Mouse (Mus musculus) CH12F3 (cell line): ENCODE measurements around the gene Snrnp35.
"Not testable (repeated sequence)": the region's sequence is repeated elsewhere in the genome, so short reads cannot be mapped to it uniquely, and the experiment has no call there.

Experiments
- in situ Hi-C: fragments of 300-500 bp; cut with MboI; formaldehyde crosslinking; loops from 2 replicates; pipeline ENCODE4 v1.14.3; 2020; ENCODE audit warnings: low sequenced_read_pairs

Snrnp35 gene

DNA sequence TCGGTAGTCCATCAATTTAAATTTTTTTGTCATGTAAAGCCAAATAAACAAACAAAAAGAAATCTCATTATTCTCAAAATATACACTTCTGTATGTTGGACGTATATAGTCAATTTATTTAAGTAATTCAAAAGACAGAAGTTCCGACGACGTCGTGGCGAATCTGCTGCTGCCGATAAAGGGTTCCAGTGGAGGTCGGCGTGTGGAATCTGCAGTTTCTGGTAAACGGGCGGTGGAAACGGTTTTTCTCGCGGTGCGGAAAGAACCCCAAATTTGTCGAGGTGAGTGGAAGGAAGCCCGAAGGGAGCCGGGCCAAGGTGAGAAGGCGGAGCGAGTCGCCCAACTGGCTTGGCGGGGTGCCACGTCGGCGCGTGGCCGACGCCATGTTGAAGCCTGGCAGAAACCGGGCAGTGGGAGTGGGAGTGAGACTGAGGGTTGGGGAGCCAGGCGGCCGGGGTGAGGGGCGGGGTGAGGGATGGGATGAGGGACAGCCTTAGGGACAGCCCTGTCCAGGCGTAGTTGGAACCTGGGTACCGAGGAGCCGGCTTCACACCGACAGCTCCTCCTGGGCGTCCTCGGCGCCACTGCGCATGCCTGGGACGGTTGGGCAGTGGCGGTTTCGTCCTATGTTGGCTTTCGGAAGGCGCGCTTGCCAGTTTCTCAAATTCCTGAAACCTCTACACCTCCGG, at the start of gene Snrnp35:
Snrnp35 (plus strand) TSS at position 169 of the 689 bp plus-strand sequence.
- in situ Hi-C loops = no loop called here

DNA sequence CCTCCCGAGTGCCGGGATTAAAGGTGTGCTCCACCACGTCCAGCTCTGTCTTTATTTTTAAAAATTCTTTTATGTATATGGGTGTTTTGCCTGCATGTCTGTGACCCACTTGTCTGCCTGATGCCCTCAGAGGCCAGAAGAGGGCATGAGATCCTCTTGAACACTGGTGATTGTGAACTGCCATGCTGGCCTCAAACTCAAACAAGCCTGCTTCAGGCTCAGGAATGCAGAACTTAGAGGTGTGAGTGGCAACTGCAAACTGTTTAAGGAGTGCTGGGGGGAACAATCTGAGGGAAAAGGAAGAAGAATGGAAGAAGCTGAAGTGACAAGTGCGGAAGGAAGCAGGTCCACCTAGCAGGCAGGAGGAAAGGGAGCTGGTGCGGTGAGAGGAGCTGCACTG, 44.7 kb upstream of the Snrnp35 start:
- in situ Hi-C loops = loop anchor here (10.0 kb wide), 1 partner anchor 97 kb away; the partner anchor contains the start of gene Rilpl1

DNA sequence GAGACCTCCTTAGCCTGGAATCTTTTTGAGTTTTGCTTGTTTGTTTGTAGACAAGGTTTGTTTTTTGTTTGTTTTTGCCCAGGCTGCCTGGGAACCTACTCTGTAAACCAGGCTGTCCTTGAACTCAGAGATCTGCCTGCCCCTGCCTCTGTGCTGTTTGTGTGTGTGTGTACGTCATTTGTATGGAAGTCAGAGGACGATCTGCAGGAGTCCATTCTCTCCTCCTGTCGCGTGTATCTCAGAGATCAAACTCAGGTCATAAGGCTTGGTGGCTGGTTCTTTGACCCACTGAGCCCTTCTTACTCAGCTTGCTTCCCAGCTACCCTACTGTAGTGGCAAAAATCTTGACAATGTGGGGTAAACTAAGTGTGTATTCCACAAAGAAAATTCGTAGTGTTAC, 44.2 kb upstream of the Snrnp35 start:
- in situ Hi-C loops = loop anchor here (10.0 kb wide), 1 partner anchor 96 kb away; the partner anchor contains the start of gene Rilpl1

DNA sequence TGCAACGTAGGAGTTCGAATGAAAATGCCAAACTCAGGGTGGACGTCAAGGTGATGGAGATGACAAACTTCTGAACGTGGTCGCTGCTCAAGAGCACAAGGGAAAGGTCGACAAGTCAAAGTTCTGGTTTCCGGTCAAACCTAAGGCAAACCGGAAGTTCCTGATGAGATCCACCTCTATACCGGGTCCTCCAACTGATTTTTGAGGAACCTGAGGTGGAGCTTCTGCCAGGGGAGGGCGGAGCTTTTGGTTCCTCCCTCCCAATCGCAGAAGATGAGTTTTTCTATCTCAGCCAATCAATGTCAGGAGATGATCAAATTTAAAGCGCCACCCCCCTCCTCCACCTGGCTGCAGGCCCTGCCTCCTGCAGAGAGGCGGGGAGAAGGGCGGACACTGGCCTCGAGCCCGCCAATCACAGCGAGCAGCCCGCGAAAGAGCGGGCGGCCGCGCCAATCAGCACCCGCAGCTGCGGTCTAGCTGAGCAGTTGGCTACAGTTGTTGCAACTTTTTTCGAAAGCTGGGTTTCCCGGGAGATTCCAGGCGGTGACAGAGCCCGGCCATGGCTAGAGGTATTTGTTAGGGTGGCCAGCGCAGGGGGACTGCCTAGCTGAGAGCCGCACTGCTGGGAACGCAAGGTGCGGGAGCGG, 43.4 kb upstream of the Snrnp35 start, which contains the start of gene Kmt5a:
Kmt5a (plus strand) TSS at position 484 of the 647 bp plus-strand sequence.
- in situ Hi-C loops = loop anchor here (10.0 kb wide), 1 partner anchor 95 kb away; the partner anchor contains the start of gene Rilpl1

DNA sequence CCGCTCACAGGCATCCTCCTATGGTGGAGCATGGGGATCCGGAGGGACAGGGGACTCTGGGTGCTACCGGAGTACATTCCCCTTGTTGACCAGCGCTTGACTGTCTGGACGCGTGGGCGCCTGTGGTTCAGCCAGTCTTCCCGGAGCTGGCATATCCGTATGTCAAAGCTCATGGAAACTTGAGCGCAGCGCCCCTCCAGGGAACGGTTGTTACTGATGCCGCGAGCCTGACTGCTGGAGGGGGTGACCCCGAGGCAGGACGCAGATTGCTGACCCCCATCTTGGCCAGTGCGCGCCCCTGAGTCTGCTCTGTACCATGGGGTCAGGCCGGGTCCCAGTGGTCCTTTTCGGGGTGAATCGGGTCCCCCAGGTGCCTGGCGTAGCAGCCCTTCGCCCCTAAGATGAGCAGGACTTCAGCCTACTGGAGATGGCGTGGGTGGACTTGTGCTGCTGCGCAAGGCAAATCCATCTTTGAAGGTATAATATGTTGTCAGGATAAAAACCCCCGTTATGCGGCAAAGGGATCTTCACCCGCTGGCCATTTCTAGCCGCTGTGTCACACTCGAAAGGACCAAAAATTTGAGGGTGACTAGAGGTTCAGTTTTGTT, 42.7 kb upstream of the Snrnp35 start:
- in situ Hi-C loops = no loop called here

DNA sequence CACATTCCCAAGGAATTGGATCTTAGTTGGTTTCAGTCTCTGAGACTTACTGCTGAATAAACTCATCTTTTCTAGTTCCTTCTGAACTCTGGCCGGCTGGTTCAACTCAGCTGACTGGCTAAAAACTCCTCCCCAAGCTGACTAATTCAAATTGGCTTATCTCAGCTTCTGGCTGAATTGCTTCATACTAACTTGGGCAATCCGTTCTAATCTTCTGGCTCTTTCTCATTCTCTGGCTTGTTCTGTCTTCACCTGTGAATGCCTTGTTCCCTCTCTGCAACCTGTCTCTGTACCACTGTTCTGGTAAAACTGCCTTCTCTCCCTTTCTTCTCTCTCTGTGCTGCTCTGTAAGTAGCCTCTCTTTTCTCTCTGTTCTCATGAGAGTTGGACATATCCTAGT, 40.3 kb upstream of the Snrnp35 start:
- in situ Hi-C loops = no loop called here

DNA sequence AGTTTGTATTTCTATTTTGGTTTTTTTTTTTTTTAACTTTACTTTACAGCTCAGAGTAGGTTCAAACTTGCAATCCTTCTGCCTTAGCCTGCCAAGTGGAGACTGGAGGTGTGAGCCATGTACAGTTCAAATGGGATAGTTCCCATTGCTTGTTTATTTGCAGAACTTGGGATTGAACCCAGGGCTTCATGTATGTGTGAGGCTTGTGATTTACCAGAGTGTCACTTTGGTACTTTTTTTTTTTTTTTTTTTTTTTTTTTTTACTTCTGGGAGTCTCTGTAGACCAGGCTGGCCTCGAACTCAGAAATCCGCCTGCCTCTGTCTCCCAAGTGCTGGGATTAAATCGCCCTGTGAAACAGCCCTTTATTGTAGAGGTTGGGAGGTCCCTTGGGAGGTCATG, 38.7 kb upstream of the Snrnp35 start:
- in situ Hi-C loops = no loop called here

DNA sequence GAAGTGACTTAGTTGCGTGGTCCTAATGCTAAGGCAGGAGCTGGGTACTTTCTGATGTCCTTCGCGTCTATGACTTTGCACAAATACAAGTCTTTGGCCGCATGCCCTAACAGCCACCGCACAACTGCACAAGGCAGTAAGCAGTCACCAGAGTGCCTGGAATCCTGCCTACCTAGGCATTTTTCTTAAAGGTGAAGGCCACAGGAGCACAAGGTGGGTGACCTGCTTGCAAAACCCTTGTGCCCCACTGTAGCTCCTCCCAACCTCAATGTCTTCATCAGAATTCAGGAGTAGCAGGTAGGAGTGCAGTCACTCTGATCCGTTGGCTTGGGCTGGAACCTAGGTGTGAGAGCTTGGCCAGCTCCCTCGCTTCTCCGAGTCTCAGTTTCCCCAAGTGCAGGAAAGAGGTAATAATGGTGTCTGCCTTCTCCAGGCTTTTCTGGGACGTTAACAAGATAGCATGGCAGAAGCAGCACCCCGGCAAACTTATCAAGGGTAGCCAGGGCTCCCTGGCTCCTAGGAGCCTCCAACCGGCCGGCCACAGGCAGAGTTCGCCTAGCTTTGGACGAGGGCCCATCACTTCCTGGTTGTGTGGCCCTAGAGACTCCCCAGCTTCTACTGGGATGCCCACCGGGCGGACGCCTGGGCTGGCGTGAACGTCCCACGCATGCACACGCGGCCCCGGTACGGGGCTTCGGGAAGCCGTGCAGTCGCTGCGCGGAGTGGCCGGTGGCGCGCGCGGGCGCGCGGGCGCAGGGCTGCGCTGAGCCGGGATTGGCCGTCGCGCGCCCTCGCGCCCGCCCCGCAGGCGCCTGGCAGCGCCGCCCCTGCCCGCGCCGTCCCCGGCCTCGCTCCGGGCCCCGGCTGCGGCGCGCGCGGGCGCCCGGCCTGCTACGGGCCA, 38.0 kb upstream of the Snrnp35 start:
- in situ Hi-C loops = no loop called here

DNA sequence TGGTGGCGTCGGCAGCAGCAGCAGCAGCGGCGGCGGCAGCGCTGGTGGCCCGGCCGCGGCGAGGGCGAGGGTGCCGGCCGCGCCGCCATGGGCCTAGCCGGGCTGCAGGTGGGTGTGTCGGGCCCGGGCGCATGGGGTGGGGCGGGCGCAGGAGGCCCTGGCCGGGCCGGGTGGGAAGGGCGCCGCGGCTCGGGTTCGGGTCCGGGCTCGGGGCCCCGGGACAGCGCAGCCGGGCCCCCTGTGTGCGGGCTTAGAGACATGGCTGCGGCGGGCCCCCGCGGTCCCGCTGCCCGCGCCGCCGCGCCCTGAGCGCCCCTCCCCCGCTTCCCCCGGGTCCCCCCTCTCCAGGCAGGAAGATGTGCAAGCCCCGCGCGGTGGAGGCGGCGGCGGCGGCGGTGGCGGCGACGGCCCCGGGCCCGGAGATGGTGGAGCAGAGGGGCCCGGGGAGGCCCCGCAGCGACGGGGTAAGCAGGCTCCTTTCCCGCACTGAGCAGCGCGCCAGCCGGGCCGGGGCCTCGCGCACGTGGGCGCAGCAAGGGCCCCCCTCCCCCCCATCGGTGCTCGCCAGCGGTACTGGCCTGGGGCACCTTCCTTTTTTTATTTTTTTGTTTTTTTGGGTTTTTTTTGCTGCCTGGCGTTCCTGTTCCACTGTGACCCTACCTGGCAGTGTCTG, 37.2 kb upstream of the Snrnp35 start:
- in situ Hi-C loops = no loop called here

DNA sequence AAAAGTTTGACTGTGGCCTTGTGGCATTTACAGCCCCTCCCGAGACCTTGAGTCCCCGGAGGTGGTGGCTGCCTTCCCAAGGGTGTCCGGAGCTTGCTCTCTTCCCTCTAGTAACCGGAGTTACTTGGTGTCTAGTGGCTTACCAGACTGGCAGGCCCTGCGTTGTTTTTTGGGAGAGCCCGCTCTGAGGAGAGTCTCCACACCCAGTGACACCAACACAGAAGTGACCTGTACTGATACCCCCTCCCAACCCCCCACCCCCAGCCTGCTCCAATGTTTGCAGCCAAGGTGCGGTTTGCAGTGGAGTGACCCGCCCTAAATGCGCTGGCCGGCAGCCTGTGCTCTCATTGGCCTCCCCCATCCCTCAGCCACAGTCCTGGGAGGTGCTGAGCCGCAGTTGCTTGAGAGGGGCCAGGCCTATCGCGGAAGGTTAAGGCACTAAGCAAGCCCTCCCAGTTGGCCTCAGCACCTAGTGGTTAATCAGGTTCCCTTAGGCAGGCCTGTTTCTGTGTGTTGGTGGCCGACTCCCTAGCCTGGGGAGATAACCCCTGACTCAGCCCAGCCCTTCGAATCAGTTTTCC, 36.5 kb upstream of the Snrnp35 start:
- in situ Hi-C loops = no loop called here

DNA sequence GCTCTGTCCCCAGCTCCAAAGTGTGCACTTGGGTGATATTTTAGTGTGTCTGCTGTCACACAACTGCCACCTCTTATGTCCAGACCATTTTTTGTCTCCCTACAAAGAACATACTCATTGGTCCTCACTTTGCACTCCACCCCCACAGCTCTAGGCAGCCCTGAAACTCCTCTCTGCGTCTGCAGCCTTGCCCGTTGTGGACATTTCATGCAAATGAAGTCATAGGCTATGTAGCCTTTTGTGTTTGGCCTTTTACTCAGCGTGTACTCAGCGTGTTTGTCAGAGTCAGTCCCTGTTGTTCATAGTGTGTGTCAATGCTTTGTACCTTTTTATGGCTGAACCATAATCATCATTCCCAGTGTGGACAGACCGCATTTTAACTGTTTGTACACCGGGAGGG, 33.4 kb upstream of the Snrnp35 start:
- in situ Hi-C loops = no loop called here

DNA sequence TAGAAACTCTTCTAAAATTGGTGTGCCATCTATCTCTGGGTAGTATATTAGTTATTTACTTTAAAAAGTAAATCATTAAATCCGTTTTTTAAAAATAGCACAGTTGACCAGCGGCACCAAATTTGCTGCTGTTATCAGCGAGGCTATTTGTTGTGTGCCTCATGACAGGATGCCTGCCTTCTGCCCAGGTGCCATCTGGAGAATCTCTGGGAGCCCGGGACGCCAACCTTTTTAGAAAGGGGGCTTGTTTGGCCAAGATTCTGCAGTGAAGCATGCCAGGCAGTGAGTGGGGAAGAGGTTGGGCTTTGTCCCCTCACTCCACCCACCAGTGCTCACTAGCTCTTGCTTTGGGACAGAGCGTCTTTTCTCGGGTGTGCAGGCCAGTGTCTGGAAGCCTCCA, 32.9 kb upstream of the Snrnp35 start:
- in situ Hi-C loops = no loop called here

DNA sequence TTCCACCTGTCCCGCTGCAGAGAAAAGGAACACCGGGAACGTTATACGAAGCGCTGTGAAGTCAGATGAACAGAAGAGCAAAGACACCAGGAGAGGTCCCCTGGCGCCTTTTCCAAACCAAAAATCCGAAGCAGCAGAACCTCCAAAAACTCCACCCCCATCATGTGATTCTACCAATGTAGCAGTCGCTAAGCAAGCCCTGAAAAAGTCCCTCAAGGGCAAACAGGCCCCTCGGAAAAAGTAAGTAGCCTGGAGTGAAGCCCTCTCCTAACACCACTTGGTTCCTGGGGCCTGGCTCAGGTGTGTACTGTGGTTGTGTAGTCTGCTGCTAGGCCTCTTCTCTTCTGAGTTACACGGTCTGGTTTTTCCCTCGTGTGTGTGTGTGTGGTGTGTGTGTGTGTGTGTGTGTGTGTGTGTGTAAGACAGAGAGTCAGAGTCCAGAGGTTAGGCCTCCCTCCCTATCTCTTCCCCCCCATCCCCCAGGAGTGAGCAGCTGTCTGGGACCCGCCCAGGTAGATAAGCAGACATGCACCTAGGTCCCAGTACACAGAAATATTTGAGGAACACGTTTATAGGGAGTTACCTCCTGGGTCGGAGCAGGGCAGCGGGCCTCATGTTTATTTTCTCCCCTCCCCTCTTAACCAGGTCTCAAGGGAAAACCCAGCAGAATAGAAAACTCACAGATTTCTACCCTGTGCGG, 32.1 kb upstream of the Snrnp35 start:
- in situ Hi-C loops = no loop called here

DNA sequence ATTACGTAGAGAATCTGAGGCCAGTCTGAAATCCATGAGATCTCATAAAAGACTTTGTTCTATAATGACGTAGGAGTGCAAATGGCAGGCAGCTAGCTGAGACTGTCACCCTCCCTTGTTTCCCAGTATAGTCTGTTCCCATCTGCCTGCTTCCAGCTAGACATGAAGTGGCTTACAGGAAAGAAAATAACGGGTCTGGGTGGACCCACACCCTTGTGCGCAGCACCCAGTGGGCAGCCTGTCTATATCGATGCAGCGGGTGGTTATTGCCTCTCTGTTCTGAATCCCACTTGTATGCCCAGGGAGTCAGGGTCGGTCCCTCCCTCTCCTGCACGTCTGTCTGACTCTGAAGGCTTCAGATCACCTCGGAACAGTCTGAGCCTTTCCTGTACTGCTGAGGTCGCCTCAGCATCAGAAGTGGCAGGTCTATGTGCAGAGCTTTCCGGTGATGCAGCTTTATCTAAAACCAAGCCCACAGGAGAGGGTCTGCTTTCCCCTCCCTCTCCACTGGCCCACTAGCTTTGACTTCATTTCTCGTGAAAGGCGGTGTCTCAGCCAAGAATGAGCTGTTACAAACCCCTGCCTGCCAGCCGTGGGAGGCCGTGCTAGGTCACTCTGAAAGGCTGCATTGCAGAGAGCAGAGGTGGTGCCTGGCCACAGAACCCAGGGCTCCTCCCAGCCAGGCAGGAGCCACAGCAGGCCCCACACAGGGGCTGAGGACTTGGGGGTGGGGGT, 30.3 kb upstream of the Snrnp35 start:
- in situ Hi-C loops = no loop called here

DNA sequence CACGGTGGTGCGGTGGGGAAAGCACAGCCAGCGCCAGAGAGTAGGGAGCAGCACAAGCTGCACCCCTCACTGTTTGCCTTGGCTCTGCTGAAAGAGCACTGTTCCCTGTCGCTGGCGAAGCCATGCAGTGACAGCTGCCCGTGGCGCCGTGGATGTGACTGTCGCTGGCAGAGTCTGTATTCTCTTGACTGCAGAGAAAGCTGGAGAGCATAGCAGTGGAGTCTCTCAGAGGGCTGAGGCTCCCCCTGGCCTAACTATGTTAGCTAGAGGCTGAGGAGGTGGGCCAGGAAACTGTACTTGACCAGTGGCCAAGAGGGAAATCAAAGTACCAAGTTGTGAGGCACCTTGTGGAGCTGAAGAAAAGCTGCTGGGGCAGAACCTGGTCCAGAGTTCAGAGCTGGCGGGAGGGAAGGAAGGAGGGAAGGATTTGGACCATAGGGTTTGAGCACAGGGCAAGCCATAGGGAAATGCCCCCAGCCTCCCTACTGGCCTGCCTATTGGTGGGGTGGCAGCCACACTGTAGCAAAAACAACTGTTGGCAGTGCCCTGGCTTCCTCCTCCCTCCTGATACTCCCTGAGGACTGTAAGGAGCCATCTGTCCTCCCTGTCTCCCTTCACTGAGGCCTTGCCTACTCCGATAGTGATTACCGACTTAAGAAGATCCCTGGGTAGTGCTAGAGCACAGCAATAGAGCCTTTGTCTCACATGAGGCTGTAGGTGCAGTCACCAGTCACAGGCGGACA, 29.4 kb upstream of the Snrnp35 start:
- in situ Hi-C loops = no loop called here

DNA sequence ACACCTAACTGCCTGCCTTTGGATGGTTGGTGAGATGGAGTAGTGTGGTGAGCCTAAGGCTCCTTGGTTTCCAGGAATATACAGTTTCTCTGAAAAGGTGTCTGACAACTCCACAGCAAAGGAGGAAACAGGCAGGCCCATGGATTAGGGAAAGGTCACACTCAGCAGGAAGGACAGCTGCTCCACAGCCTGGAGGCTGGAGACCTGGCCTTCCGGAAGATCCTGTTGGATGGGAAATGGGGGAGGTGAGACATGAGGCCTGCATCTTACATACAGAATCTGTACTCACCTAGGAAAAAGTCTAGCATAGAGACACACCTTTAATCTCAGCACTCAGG, 28.9 kb upstream of the Snrnp35 start:
- in situ Hi-C loops = no loop called here

DNA sequence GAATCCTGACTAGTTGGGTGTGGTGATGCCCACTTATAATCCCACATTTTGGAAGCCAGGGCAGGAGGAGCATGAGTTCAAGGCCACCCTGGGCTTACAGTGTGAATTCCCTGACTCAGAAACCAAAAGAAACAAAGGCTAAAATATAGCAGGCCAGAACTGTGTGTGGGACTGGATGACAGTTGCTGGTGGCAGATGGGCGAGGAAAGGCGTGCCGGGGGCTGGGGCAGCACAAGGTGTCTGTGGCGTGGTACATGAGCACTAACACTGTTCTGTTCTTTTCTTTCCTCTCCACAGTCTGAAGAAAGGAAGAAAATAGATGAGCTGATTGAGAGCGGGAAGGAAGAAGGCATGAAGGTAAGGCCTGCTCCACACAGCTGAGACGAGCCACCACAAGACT, 26.2 kb upstream of the Snrnp35 start:
- in situ Hi-C loops = no loop called here

DNA sequence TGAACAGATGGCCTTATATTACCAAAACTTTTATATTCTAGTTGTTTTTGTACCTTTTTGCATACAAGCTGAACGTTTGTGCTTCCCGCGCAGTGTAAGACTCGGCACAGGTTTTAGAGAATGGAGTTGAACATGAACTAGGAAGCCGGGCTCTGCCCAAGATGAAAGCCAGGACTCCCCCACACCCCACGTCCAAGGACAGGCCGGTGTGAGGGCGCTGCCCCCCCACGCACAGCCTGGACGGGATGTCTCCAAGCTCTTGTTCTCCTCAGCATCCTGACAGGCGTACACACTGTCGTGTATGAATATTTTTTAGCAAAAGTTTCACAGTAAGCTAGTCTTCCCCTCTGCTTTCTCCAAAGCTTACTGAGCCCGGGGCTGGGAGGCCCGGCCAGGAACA, 22.0 kb upstream of the Snrnp35 start:
- in situ Hi-C loops = not testable (repeated sequence)
